ENCODE assay signal across 30 mouse cellular contexts in the genomic region with DNA sequence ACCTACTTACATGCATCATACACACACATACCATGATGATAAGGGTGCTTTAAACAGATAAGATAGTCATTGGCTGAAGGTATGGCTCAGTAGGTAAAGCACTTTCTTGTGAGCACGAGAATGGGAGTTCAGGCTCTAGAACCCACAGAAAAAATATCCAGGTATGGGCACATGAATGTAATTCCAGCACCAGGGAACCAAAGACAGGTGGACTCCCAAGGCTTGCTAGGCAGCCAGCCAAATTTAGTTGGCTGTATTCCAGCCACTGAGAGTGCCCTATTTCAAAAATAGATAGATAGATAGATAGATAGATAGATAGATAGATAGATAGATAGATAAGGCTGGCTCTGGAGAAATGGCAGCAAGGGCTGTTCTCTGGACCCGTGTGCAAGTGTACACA. TPM values are rescaled to one million over a fixed set of nuclear protein-coding genes. Genes with fewer than 3 reads are reported as not detected.
DNase-seq lines count a peak whose midpoint lies in the region; ATAC-seq and TF ChIP-seq lines count a peak whose summit lies in the region.
"Had no signal": no experiment of that assay in that cellular context is flagged by ENCODE, and none has a peak within 500 bp of the region (broad histone marks: within the 10 kb centered on the region; RNA-seq: fewer than 3 reads in every experiment).

No protein-coding gene starts in this region.

- intact Hi-C loops in left cerebral cortex, postnatal 4 days (cut with DNase I) = no loop called here

- H3K4me1 ChIP-seq in kidney, adult 2 months (ENCODE audit: control insufficient read depth, insufficient read depth, low read length) = peaks cover 9% of the 10 kb centered on the region; the same call in 1 of the 2 replicates
- H3K4me1 ChIP-seq in kidney, embryonic 14.5 days (ENCODE audit: control insufficient read depth, insufficient read depth, low read length) = peaks cover 16% of the 10 kb centered on the region; the same call in 1 of the 2 replicates

- no peaks in the 10 kb centered on the region for H3K36me3 ChIP-seq in kidney, adult 2 months (ENCODE audit: control insufficient read depth, insufficient read depth, low read length)
- H3K36me3 ChIP-seq in kidney, embryonic 14.5 days (ENCODE audit: control insufficient read depth, insufficient read depth, low read length) = no peaks in the 10 kb centered on the region
- H3K36me3 ChIP-seq: embryonic facial prominence, embryonic 10.5 days; embryonic facial prominence, embryonic 13.5 days; forebrain, embryonic 12.5 days; forebrain, embryonic 15.5 days; heart, embryonic 13.5 days had no signal

- no peak for TF ChIP-seq POLR2A in kidney, adult 2 months (IDR thresholded peaks at IDR 0.05; ENCODE audit: low read depth, low read length)

- no peaks in the 10 kb centered on the region for H3K9me3 ChIP-seq in kidney, embryonic 14.5 days (ENCODE audit: control insufficient read depth, low read length)
- H3K9me3 ChIP-seq: embryonic facial prominence, embryonic 10.5 days; embryonic facial prominence, embryonic 13.5 days; forebrain, embryonic 12.5 days; forebrain, embryonic 15.5 days; heart, embryonic 13.5 days had no signal

- 68% methylated on average over 2 of the region's 2 CpGs for WGBS in kidney, adult 2 months
- 83% methylated on average over 2 of the region's 2 CpGs for WGBS in kidney, embryonic 14.5 days

- H3K4me3 ChIP-seq in kidney, adult 2 months (ENCODE audit: insufficient read depth, low read depth, low read length) = peak overlapping the region; percentile 28
- no peak overlapping the region for H3K4me3 ChIP-seq in kidney, embryonic 14.5 days (ENCODE audit: low read length)
- H3K4me3 ChIP-seq: embryonic facial prominence, embryonic 10.5 days; embryonic facial prominence, embryonic 13.5 days; erythroblast, embryonic 14.5 days; forebrain, embryonic 12.5 days; forebrain, embryonic 15.5 days; heart, adult 2 months; heart, embryonic 13.5 days had no signal

- TF ChIP-seq CTCF in kidney, adult 2 months (conservative IDR thresholded peaks at IDR 0.05; ENCODE audit: insufficient read depth, insufficient read length, low read depth, low read length) = no peak

- H3K27ac ChIP-seq in kidney, adult 2 months (ENCODE audit: insufficient read depth, low read depth, low read length) = 0 out of 2 replicates have a peak overlapping the region, but pooled peaks have one; percentile 5
- no peak overlapping the region for H3K27ac ChIP-seq in kidney, embryonic 14.5 days (ENCODE audit: low read depth, low read length)
- H3K27ac ChIP-seq: embryonic facial prominence, embryonic 10.5 days; embryonic facial prominence, embryonic 13.5 days; forebrain, embryonic 12.5 days; forebrain, embryonic 15.5 days; heart, adult 2 months; heart, embryonic 13.5 days; hindbrain, embryonic 14.5 days; hindbrain, postnatal 0 days had no signal

- H3K9ac ChIP-seq in kidney, embryonic 14.5 days (ENCODE audit: low read depth, low read length) = no peak overlapping the region
- H3K9ac ChIP-seq: embryonic facial prominence, embryonic 13.5 days; forebrain, embryonic 12.5 days; forebrain, embryonic 15.5 days; heart, embryonic 13.5 days; hindbrain, embryonic 14.5 days had no signal

- H3K27me3 ChIP-seq in kidney, adult 2 months (replicated peaks; ENCODE audit: control insufficient read depth, insufficient read depth, low read length) = no peaks in the 10 kb centered on the region
- no peaks in the 10 kb centered on the region for H3K27me3 ChIP-seq in kidney, embryonic 14.5 days (ENCODE audit: control insufficient read depth, insufficient read depth, low read length)
- H3K27me3 ChIP-seq: embryonic facial prominence, embryonic 13.5 days; forebrain, embryonic 15.5 days had no signal

- ATAC-seq in cerebellum, adult (ENCODE audit: insufficient number of reproducible peaks, low FRiP score, low TSS enrichment) = no peak
- ATAC-seq in kidney, embryonic 14.5 days (ENCODE audit: low FRiP score, low TSS enrichment) = no peak
- ATAC-seq: activated CD4-positive, CD25-positive, alpha-beta regulatory T cell, adult 4 months; forebrain, embryonic 15.5 days; hindbrain, postnatal 0 days; inflammation-experienced regulatory T-cells, adult 6 months had no signal

- peak; percentile 42 to 54 for DNase-seq in cerebellum, postnatal 10 days
- DNase-seq in heart, adult 11 months = peak; percentile 60
- DNase-seq in heart, adult 9 months (ENCODE audit: low spot score in 2 of 2) = no peak
- DNase-seq in kidney, adult 2 months = peak; percentile 50
- peak; percentile 7 for DNase-seq in left cerebral cortex, postnatal 4 days
- no peak for DNase-seq in left cerebral cortex, adult 8-10 months (ENCODE audit: low spot score in 2 of 2)
- DNase-seq: adrenal gland, adult 8-10 months; adrenal gland, postnatal 25 days; cerebellum, adult 2 months; embryo, embryonic 11 days; gastrocnemius, postnatal 25 days; heart, postnatal 14 days; heart, postnatal 4 days had no signal

- no peak overlapping the region for H3K4me2 ChIP-seq in kidney, embryonic 14.5 days (replicated peaks; ENCODE audit: low read depth, low read length)
- H3K4me2 ChIP-seq: embryonic facial prominence, embryonic 13.5 days; forebrain, embryonic 12.5 days; forebrain, embryonic 15.5 days; heart, embryonic 13.5 days; hindbrain, embryonic 14.5 days had no signal

RNA-seq across cellular contexts. Expression of a gene that starts 1.4 kb away (rescaled TPM):
- 190 and 199 TPM in 2 replicates for polyA plus RNA-seq in kidney, adult 2 months (2012; rRNA removed)
- 0.23 and 1.8 TPM in 2 replicates for polyA plus RNA-seq in kidney, embryonic 14.5 days (2014; fragmentation: Nextera tagmentation; extraction: Ambion mirVana)
- 1 to 10 TPM in 1 of 2 experiments, under 1 TPM in 1; 0.89 to 1.2 TPM for total RNA-seq in left cerebral cortex, postnatal 4 days (2021)
- 1 to 10 TPM in 3 of 4 experiments, under 1 TPM in 1; 0.98 to 1.7 (median 1.4) TPM for total RNA-seq in left cerebral cortex, adult 8-10 months (2022)
- total RNA-seq: ES-E14; gastrocnemius, adult 8-10 months; gastrocnemius, postnatal 25 days; heart, adult 2 months; heart, postnatal 14 days; heart, postnatal 4 days had no signal
- polyA plus RNA-seq: embryonic facial prominence, embryonic 10.5 days; embryonic facial prominence, embryonic 13.5 days; erythroblast, embryonic 14.5 days; forebrain, embryonic 12.5 days; heart, embryonic 13.5 days; heart, embryonic 16.5 days; hindbrain, embryonic 11.5 days had no signal

Comparison
In these comparisons a context has a peak if more than half of its experiments do, and no peak if none do; other contexts are left out.
1. DNase-seq: peak in cerebellum, postnatal 10 days (2 of 2), heart, adult 11 months (single experiment), kidney, adult 2 months (single experiment) and left cerebral cortex, postnatal 4 days (single experiment); none in heart, adult 9 months (0 of 2) and left cerebral cortex, adult 8-10 months (0 of 2).